Mouse (Mus musculus) forebrain, embryonic 14.5 days (tissue): Measurements from ENCODE around the gene Acot6. TPM values are rescaled to one million over a fixed set of nuclear protein-coding genes. Genes with fewer than 3 reads are reported as not detected.
"Not testable (repeated sequence)": the region's sequence is repeated elsewhere in the genome, so short reads cannot be mapped to it uniquely, and the experiment has no call there.

Experiments used
- ATAC-seq: fragments of 200-750 bp; cut with Nextera tagmentation; 2 replicates; pipeline ENCODE4 v1.8.0; 2017; ENCODE audit warnings: mild to moderate bottlenecking, moderate library complexity
- DNase-seq: peaks from one replicate; pipeline ENCODE4 v3.0.0-alpha.2; 2015; ENCODE audit warnings: low spot score
- H3K27ac ChIP-seq: fragments of 300-500 bp; sonication (generic); 2 replicates; pipeline ENCODE4 v1.5.1; 2014; ENCODE audit warnings: low read depth, mild to moderate bottlenecking, control low read depth, low read length, moderate library complexity
- H3K27me3 ChIP-seq: fragments of 300-500 bp; sonication (generic); replicated peaks from 2 replicates; pipeline ENCODE4 v1.6.1; 2014; ENCODE audit warnings: low read length, control low read depth, mixed read lengths; ENCODE audit not compliant: control insufficient read depth, insufficient read depth
- H3K36me3 ChIP-seq: fragments of 300-500 bp; sonication (generic); 2 replicates; pipeline ENCODE4 v1.6.1; 2014; ENCODE audit warnings: low read length, control low read depth; ENCODE audit not compliant: control insufficient read depth, insufficient read depth
- H3K4me1 ChIP-seq: fragments of 300-500 bp; sonication (generic); 2 replicates; pipeline ENCODE4 v1.6.1; 2014; ENCODE audit warnings: antibody characterized with exemption, low read length, control low read depth; ENCODE audit not compliant: control insufficient read depth, insufficient read depth
- H3K4me2 ChIP-seq: fragments of 300-500 bp; sonication (generic); 2 replicates; pipeline ENCODE4 v1.6.1; 2014; ENCODE audit warnings: mild to moderate bottlenecking, control low read depth, low read length
- H3K4me3 ChIP-seq: fragments of 300-500 bp; sonication (generic); 2 replicates; pipeline ENCODE4 v1.5.1; 2014; ENCODE audit warnings: low read depth, low read length, control low read depth
- H3K9ac ChIP-seq: fragments of 300-500 bp; sonication (generic); 2 replicates; pipeline ENCODE4 v1.6.1; 2014; ENCODE audit warnings: mild to moderate bottlenecking, low read length, control low read depth, moderate library complexity
- H3K9me3 ChIP-seq: fragments of 300-500 bp; sonication (generic); replicated peaks from 2 replicates; pipeline ENCODE4 v1.6.1; 2016; ENCODE audit warnings: low read length, control low read depth, mixed read lengths; ENCODE audit not compliant: control insufficient read depth
- WGBS: fragments of 180-500 bp; shearing (Covaris S2); extraction: QIAGEN DNeasy Blood & Tissue Kit; methylation state at CpG from one replicate; pipeline ENCODE4 v1.1.7; 2014; 5-methylcytosine and 5-hydroxymethylcytosine counted together
- polyA plus RNA-seq: library from polyadenylated mRNA; unstranded; fragments of >200 nt; fragmentation: Nextera tagmentation; extraction: Ambion mirVana; gene quantifications from 2 replicates; pipeline ENCODE4 v1.2.1, GENCODE M21; 2014

Gene Acot6
- polyA plus RNA-seq, 1 experiment from 2014 or later = 1.8 TPM

DNA sequence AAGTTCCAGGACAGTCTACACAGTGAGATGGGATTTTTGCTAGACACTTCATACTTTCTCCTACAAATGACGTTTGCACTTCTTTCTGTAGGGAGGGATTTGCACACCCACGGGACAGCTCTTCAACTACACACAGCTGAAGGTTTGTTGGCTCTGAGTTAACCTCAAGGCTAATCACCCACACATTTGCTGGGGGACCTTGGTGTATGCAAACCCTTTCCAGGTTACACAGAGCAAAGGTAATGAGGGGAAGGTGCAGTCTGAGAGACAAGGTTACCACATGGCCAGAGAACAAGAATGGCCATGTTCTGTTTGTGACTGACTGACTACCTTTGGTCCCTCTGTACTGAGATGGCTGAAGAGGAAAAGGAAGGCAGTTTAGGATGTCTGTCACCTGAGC, 16.6 kb upstream of the Acot6 start:
- ATAC-seq = no peak

DNA sequence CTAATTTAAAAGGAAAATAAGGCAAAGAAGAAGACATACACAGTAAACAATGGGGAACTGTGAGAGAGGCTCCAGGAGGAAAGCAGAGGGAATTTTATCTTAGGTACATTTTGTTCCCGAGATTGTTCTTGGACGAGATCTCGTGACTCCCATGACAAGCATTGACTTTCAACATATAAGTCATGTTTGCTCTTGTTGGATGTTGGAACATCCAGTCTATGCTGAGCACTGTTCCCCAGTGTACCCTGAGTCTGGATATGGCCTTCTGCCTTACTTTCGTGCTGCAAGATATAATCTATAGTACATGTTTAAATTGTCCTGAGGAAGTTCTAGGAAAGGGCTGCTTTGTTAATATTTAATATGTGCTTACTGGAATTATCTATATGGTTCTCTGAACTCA, 15.9 kb upstream of the Acot6 start:
- Histone ChIP-seq H3K4me3 (no peak overlapping the region), H3K27ac (no peak overlapping the region), H3K9ac (no peak overlapping the region), H3K9me3 (no peaks in the 10 kb centered on the region), H3K36me3 (no peaks in the 10 kb centered on the region), H3K4me2 (no peak overlapping the region), H3K27me3 (no peaks in the 10 kb centered on the region), H3K4me1 (no peaks in the 10 kb centered on the region)
- no peak for DNase-seq
- WGBS = 96% methylated on average over 4 of the region's 4 CpGs
- ATAC-seq = no peak

More for the DNA sequence above, 16.6 kb upstream of the Acot6 start:
- H3K4me2 ChIP-seq = no peak overlapping the region
- 92% methylated on average over 2 of the region's 2 CpGs for WGBS
- H3K27me3 ChIP-seq = no peaks in the 10 kb centered on the region
- no peaks in the 10 kb centered on the region for H3K36me3 ChIP-seq
- H3K27ac ChIP-seq = no peak overlapping the region
- no peak overlapping the region for H3K4me3 ChIP-seq
- H3K9me3 ChIP-seq = no peaks in the 10 kb centered on the region
- no peaks in the 10 kb centered on the region for H3K4me1 ChIP-seq
- no peak for DNase-seq
- no peak overlapping the region for H3K9ac ChIP-seq

DNA sequence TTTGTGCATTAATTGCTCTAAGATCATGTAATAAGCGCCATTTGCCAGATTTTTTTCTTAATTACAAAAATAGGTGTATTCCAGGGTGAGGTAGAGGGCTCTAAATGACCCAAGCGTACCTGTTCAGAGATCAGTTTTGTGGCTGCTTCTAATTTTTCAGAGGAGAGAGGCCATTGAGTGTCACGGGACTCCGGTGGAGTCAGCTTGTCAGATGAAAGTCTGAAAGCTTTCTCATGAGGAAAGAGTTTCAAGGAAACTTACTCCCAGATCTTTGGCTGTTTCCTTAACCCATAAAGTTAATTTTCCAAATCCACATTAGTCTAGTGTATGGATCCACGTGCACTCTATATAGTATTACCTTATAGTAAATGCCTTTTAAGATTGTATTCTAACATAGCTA, 5.8 kb upstream of the Acot6 start:
- not testable (repeated sequence) for H3K27ac ChIP-seq, H3K4me3 ChIP-seq, H3K4me1 ChIP-seq, H3K4me2 ChIP-seq, H3K9me3 ChIP-seq, H3K27me3 ChIP-seq, DNase-seq, ATAC-seq, H3K36me3 ChIP-seq, H3K9ac ChIP-seq
- WGBS = 91% methylated on average over 5 of the region's 5 CpGs

DNA sequence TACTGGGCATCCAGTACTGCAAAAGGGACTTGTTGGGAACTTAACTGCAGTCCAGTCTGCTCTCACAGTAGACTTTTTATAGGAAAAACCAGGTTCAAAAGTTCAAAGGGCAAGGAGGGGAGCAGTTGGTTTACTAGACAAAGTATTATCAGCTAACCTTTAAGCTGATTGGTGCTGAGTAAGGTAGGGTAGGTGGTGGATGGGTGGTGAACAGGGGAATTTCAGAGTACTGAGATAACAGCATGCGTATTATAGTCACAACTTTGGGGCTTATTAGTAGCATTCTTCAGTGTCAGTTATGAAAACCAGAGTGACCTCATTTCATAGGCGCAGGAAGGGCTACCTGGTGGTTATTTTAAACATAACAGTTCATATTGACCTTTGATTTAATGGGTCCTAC, 849 bp upstream of the Acot6 start:
- Histone ChIP-seq H3K9me3 (no peaks in the 10 kb centered on the region), H3K4me3 (no peak overlapping the region), H3K4me2 (no peak overlapping the region), H3K36me3 (no peaks in the 10 kb centered on the region), H3K27me3 (no peaks in the 10 kb centered on the region), H3K27ac (no peak overlapping the region), H3K9ac (no peak overlapping the region), H3K4me1 (no peaks in the 10 kb centered on the region)
- no peak for ATAC-seq
- no peak for DNase-seq
- WGBS = 97% methylated on average over 2 of the region's 2 CpGs

- no peaks in the 10 kb centered on the region for H3K27me3 ChIP-seq
- peak overlapping the region; percentile 70; the same call in 1 of the 2 replicates for H3K4me2 ChIP-seq
- ATAC-seq (no peak), DNase-seq (no peak)
- WGBS = 48% methylated on average over 1 of the region's 1 CpGs
- no peaks in the 10 kb centered on the region for H3K4me1 ChIP-seq
- H3K9ac ChIP-seq = no peak overlapping the region; the same call in 1 of the 2 replicates
- no peaks in the 10 kb centered on the region for H3K36me3 ChIP-seq
- no peak overlapping the region for H3K27ac ChIP-seq
- no peak overlapping the region for H3K4me3 ChIP-seq
- no peaks in the 10 kb centered on the region for H3K9me3 ChIP-seq
These were observed 383 bp upstream of the Acot6 start for GRCm38 (mm10) chr12:84100071-84100470.

GRCm38 (mm10) chr12:84101493-84101845, 1.0 kb downstream of the Acot6 start:
- no peaks in the 10 kb centered on the region for H3K9me3 ChIP-seq
- DNase-seq (no peak), ATAC-seq (no peak)
- H3K4me2 ChIP-seq = peak overlapping the region; percentile 70
- H3K27me3 ChIP-seq = no peaks in the 10 kb centered on the region
- H3K27ac ChIP-seq = no peak overlapping the region
- H3K9ac ChIP-seq = no peak overlapping the region; the same call in 1 of the 2 replicates
- H3K36me3 ChIP-seq = no peaks in the 10 kb centered on the region
- WGBS = 53% methylated on average over 2 of the region's 2 CpGs
- peak overlapping the region; percentile 49 for H3K4me3 ChIP-seq
- no peaks in the 10 kb centered on the region for H3K4me1 ChIP-seq

DNA sequence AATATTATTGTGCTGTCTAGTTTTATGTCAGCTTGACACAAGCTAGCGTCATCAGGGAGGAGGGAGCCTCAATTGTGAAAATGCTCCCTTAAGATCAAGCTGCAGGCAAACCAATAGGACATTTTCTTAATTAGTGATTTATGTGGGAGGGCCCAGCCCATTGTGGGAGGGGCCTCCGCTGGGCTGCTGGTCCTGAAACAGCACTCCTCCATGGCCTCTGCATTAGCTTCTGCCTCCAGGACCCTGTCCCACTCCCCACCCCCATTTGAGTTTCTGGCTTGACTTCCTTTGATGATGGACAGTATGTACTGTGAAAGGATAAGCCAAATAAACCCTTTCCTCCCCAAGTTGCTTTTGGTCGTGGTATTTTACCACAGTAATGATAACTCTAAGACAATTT, 6.6 kb downstream of the Acot6 start:
- 82% methylated on average over 3 of the region's 3 CpGs for WGBS
- no peaks in the 10 kb centered on the region for H3K9me3 ChIP-seq
- H3K27me3 ChIP-seq = no peaks in the 10 kb centered on the region
- H3K4me1 ChIP-seq = no peaks in the 10 kb centered on the region
- ATAC-seq = no peak
- H3K27ac ChIP-seq = no peak overlapping the region
- no peak overlapping the region for H3K4me3 ChIP-seq
- no peak overlapping the region for H3K9ac ChIP-seq
- no peak overlapping the region for H3K4me2 ChIP-seq
- H3K36me3 ChIP-seq = no peaks in the 10 kb centered on the region
- DNase-seq = no peak

DNA sequence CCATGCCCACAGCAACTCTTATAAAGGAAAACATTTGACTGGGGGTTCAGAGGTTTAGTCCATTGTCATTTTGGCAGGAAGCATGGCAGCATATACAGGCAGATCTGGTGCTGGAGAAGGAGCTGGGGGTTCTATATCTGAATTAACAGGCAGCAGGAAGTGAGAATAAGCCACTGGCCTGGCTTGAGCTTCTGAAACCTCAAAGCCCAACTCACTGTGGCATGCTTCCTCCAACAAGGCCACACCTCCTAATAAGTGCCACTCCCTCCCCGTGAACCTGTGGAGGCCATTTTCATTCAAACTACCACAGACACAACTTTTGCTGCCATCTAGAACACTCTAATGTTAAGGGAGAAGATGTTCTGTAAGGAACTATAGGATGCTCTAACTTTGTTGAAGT, 7.2 kb downstream of the Acot6 start:
- WGBS = 74% methylated on average over 1 of the region's 1 CpGs
- H3K4me1 ChIP-seq = no peaks in the 10 kb centered on the region
- H3K36me3 ChIP-seq = no peaks in the 10 kb centered on the region
- DNase-seq = no peak
- H3K9me3 ChIP-seq = no peaks in the 10 kb centered on the region
- no peak for ATAC-seq
- no peak overlapping the region for H3K4me3 ChIP-seq
- no peak overlapping the region for H3K27ac ChIP-seq
- no peak overlapping the region for H3K4me2 ChIP-seq
- no peaks in the 10 kb centered on the region for H3K27me3 ChIP-seq
- no peak overlapping the region for H3K9ac ChIP-seq

GRCm38 (mm10) chr12:84109924-84110323, 9.5 kb downstream of the Acot6 start:
- Histone ChIP-seq H3K27ac (no peak overlapping the region), H3K4me3 (no peak overlapping the region), H3K4me2 (no peak overlapping the region), H3K9me3 (no peaks in the 10 kb centered on the region), H3K9ac (no peak overlapping the region), H3K36me3 (no peaks in the 10 kb centered on the region), H3K4me1 (peaks cover 1% of the 10 kb centered on the region), H3K27me3 (no peaks in the 10 kb centered on the region)
- ATAC-seq = no peak
- no peak for DNase-seq
- 69% methylated on average over 1 of the region's 1 CpGs for WGBS
